Mouse (Mus musculus) MN1 (cell line): Measurements from ENCODE around the gene Rps11.
"Not testable (repeated sequence)": the region's sequence is repeated elsewhere in the genome, so short reads cannot be mapped to it uniquely, and the experiment has no call there.

ENCODE experiments used
- DNase-seq: peaks from one replicate; pipeline ENCODE4 v3.0.0-alpha.2; 2016; ENCODE audit warnings: low spot score

Rps11 gene

DNA sequence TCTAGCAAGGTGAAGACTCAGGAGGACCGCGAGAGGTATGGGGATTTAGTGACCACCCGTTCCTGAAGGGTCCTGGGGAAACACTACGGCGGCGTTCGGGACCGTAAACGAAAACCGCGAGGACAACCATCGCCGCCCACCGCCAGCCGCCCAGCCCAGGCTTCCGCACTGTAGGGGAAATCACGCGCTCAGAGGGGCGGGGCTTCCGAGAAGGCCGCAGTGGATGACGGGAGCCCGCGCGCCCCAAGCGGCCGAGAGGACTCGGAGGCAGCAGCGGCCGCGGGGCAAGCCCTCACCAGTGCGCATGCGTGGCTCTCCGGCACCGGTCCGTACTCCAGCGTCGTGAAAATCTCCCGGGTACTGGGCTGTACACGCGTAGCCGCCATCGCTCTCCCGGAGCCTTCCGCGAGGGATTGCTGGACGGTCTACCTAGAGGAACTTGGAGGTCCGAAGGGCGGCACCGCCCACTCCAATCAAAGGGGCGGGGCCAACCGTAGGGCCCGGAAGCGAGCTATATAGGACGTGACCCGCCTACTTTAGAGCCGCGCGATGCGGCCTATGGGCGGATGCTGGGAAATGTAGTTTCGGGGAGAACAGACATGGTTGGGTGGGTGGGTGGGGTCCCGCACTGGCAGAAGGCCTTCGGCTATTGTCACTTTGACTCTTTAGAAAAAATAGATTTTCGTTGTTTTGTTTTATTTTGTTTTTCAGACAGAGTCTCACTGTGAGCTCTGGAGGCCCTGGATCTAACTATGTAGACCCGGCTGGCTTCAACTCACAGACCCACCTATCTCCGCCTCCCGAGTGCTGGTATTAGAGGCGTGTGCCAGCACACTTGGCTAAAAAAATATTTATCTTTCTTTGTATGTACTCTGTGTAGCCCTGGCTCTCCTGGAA, 30.1 kb upstream of the Rps11 start, which contains the start of the genes Pih1d1 and Aldh16a1:
TSS of gene Pih1d1 (plus strand) at position 208 of the 897 bp plus-strand sequence.
TSS of gene Aldh16a1 (minus strand) at position 489 of the 897 bp plus-strand sequence.
- DNase-seq: peak; percentile 95

DNA sequence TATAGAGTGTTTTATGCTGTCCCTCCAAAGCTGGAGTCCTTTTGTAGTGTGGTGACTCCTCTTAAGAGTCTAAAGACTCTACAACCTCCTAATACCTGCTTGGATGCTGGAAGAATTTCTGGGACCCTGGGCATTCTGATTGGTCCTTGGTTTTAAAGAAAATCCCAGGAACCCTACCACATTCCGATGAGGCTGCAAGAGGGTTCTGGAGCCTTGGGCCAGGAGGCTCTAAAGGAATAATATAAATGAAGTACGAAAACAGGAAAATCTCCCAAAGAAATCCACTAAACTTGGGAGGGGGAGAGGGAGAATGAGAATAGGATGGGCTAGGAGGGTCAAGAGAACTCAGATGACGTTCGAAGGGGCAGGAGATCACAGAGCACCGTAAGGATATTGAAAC, 29.3 kb upstream of the Rps11 start:
- no peak for DNase-seq

DNA sequence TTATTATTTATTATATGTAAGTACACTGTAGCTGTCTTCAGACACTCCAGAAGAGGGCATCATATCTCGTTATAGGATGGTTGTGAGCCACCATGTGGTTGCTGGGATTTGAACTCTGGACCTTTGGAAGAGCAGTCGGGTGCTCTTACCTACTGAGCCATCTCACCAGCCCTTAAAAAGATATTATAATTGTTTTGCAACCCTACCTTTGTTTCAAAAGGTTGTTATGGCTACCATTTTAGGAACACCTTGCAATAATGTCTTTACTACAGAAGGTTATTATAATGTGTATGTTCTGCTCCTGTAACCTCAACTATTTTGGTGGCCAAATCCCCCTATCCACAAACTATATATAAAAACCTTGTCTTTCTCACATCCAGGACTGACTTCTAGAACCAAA, 28.8 kb upstream of the Rps11 start:
- DNase-seq: not testable (repeated sequence)

DNA sequence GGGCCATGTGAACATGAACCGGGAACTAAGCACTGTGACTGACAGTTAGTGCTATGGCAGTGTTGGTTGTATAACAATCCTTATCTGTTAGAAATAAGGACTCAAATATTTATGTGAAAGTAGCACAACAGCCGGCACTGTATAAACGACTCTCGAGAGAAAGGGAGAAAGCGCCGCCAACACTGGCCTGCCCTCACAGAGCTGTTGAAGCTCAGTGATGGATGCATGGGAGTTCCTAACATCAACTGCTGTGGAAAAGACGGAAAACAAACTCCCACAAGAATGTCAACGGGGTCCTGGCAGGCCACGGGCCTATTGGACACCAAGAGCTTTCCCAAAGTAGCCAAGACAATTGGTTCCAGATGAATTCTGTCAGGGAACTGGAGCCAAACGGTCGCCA, 27.1 kb upstream of the Rps11 start:
- no peak for DNase-seq

DNA sequence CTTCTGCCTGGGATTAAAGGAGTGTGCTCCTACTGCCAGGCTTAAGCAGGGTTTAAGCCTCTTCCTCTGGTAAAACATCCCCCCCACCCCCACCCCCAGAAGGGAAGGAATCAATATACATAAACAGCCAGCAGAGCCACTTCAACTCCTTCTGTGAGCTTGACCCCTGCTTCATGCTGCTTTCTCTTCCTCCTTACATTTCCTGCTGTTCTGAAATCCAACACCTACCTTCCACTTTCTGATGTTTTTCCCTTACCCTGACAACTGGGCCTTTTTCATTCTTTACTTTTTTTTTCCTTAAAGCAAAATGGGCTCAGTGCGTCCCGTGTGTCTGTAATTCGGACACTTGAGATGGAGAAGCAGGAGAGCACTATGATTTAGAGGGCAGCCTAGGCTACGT, 26.1 kb upstream of the Rps11 start:
- DNase-seq: no peak

DNA sequence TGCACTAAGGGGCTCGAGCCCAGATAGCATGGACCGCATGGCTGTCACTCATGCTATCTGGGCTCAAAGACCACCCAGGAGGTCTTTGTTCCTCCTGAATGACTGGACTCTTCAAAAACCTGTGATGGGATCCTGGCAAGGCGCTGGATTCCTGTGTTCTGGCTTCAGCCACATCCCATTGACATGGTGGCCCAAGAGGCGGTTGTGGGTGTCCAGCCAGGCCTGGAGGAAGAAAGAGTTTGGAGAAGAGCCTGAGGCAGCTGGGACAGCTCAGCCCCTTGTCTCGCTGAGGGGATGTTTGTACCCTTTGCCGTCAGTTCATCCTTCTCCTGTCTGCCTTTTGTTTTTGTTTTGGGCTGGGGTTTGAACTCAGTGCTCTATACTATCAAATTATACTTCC, 25.3 kb upstream of the Rps11 start:
- no peak for DNase-seq

DNA sequence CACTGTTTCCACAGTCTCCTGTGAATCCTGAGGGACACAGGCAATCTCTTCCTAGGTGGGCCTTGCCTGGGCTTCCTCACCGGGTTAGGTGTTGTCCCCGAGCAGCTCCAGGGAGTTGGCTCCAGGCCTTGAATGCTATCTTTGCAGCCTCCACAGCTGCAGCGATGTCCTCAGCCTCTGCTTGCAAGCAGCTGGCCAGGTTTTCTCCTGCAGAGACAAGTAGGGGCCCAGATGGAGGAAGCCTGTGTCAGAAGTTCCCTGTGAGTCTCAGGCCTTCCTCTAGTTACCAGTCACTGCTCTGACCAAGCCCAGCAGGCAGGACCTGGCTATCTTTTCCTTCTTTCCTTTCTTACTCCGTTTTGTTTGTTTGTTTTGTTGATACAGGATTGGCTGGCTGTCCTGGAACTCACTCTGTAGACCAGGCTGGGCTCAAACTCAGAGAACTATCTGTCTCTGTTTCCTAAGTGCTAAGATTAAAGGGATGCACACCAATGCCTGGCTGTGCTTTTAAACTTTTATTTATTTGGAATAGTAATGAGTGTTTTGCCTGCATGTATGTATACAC, 24.4 kb upstream of the Rps11 start:
- no peak for DNase-seq

DNA sequence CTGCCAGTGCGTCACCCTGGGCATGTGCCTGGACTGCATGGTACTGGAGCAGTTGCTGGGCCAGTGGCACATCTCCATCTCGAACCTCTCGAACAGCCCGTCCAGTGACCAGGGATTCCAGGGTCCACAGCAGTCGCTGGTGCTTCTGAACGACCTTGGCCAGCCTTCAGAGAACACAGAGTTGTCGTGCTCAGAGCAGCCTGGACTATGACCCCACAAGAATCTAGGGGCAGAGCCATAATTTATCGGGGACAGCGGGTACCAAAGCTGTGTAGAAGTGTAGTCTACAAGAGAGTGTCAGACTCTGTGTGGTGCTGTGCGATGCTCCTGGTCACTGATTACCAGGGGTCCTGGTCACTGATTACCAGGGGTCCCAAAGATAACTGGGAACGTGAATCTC, 23.7 kb upstream of the Rps11 start:
- no peak for DNase-seq

DNA sequence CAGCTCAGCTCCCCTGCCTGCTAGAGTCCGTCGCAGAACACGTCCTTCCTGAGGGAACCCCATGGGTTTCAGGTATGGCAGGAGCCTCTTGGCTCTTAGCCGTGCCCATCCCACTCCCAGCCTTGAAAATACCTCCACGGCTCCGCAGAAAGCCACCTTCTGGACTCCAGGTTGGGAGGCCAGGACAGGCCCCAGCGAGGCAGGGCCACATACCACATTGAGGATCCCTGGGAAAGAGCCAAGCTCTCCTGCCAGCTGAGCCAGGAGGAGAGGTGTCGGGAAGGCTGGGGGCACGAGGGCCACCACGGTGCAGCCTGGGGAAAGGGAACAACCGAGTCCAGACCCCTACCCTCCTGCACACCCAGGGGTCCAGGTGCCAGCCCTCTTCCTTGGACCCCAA, 23.0 kb upstream of the Rps11 start:
- no peak for DNase-seq

DNA sequence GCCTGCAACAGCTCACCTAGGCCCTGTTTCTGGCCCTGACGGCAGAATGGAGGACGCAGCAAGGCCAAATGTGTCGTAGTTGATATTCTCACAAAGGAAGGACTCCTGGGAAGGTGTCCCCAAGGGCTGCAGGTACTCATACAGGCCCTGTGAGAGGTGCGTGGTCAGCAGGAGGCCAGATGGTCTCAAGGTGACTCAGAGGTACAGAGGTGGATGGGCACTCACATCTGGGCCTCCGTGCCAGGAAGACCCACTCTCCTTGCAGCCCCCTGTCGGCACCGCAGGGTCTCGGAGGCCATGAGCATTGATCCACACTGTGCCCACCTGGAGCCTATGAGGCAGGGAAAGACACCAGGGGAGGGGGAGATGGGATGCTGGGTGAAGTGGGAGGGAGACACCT, 21.2 kb upstream of the Rps11 start:
- DNase-seq: no peak

DNA sequence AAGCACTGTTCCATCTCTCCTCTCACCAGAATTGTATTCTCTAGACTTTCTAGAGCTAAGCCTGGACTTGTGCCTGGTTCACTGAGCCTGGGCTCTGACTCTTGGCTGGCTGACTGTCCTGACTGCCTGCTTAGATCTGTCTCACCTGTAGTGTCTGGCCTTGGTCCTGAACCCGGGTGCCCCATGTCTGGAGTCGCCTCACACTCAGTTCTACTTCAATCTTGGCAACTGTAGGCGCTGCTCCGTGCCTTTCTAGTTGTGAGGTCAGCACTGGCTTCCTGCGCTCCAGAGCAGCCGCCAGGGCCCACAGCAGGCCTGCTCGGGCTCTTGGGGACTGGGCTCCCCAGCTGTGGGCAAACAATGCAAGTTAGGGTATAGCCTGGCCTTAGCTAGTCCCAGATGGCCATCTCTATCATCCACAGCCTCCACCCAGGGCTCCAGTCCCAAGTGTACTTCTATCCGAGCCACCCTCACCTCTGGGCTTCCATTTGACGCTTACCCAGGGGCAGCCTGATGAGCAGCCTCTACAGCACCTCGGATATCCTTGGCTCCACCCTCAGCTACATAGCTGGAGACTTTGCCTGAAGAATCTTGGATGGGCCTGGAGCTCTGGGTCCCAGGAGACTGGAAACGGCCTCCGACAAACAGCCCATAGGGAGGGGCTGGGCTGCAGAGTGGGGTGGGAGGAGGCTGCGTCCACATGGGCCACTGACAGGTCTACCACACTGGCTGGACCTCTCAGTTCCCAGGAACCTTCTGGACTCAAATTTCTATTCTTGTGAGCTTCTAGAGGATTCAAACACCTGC, 20.3 kb upstream of the Rps11 start:
- no peak for DNase-seq

DNA sequence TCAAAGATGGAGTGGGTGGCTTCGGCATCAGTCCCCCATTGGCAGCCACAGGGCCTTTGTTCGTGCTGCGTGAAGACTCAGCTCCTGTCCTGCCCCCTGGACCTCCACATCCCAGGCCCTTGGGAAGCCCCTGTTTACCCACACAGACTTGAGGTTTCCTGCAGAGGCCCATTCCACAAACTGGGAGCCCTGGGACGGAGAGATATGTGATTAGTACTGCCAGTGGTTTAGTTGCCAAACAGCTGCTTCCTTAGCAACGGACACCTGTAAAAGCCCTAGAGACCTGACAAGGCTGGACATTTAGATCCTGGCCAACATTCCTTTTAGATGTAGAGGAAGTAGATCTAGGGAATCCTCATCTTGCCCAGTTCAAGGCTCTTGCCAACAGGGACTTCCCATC, 17.7 kb upstream of the Rps11 start:
- no peak for DNase-seq

DNA sequence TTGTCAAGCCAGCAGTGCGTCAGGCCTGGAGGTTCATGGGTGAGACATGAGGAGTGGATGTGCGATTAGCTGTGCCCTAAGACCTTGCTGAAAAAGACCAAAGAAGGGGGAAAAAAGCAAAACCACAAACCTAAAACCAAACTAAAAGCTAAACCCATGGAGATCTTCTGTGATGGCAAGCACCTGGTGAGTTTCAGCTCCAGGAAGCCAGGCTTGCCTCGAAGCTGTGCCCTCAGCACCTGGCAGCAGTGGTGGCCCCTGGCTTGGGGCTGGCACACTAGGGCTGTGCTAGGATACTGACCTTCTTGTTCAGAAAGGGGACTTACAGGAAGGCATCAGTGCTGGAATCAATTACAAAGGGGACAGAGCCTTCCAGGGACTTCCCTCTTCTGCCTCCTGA, 17.1 kb upstream of the Rps11 start:
- no peak for DNase-seq

DNA sequence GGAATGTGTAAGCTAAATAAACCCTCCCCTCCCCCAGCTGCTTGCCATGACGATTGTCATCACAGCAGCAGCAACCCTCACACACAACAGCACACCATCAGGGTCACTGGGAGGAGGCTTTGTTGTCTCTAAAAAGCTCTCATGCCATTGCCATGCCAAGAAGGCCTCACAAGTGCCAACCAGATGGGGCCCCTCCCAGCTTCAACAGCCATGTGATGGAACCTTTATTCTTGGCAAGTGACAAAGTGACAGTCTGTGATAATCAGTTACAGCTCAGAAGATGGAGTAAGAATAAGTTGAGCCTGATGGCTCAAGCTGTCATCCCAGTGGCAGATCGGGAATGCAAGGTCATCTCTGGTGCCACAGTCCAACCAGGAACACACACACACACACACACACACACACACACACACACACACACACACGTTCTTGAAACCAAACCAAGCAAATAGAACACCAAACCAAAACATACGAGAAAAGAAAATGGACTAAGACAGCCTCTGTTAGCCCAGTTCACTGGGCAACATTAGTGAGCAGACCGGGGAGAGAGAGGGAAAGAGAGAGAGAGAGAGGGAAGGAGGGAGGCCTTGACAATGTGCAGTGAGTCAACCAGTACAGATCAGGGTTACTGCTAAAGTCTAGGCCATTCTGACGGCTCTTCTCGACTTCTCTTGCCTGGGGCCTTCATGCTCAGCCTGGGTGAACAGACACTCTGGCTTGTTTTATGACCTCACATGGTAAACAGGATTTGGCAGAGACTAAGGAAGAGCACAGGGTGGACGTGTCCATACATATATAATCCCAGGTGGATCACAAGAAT, 15.9 kb upstream of the Rps11 start:
- DNase-seq: no peak

DNA sequence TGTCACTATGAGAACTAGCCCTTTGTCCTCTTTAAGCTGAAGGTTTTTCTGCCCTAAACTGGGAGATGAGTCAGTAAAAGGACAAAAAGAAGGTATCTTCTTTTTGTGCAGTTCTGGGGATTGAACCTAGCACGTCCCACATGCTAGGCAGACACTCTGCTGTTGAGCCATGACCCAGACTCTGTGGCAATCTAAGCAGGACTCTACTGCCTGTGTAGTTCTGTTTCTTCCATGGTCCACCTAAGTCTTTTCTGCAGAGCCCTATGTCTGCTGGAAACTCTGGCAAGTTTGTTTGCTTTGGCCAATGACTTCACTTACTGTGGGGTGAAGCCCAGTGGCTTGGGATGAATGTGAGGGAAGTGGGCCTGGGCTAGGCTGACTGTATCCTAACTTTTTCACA, 14.2 kb upstream of the Rps11 start:
- DNase-seq: no peak

DNA sequence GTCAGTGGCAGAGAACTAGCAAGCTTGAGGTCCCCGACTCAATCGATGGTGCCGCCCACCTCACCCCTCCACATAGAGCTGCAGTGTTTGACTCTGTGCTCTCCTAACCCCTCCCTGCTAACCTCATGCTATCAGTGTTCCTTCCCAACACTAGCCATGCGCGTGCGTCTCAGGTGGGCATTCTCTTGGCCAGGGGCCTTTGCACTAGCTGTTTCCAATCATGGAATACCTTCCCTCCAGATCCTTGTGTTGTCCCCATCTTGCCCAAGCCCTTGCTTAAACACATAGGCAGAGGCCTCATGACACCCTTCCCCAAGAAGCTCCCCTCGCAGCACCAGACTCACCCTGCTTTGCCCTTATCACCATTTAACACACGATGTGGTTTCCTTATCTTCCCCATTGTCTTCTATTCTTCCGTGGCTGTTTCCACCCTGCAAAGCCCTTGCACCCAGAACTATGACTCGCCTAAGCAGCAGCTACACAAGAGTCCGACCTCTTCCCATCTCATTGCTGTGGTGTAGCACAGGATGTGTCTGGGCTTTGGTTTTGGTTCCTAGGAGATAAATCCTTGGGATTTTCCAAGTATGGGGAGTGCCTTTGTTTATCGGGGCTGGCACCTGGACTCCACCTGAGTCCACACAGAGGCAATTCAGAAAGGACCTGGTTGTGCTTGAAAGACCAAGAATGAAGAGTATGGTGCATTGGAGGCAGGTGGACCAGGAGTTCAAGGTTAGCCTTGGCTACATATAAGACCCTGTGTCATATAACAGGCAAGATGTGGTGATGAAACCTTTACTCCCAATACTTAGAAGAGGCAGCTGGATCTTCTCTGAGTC, 13.2 kb upstream of the Rps11 start:
- no peak for DNase-seq

DNA sequence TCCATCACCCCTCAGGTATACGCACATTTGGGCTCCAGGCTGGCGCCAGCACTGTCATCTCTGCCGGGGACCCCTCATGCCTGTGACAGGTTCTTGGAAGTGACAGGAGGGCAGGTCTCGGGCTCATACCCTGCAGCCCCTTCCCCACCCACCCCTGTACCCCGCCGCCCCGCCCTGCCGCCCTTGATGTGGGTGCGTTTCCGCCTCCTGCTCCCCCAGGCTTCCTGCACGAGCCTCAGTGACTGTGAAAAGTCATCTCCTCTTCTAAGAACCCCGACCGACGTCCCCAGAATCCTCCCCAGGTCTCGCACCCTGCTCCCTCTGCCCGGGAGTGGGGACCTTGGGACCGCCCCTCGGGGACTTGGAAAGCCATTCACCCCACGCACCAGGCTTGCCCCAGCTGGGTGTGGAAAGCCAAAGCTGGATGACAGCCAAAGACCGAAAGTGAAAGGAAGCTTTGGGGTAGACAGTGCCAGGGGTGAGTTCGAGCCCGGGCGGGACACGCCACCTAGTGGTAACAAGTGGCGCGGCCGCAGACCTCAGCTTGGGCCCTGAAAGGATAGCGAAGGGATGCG, 11.8 kb upstream of the Rps11 start, which contains the start of the genes Gm45713 and Flt3l:
TSS of gene Gm45713 (minus strand) at position 239 of the 575 bp plus-strand sequence.
TSS of gene Flt3l (minus strand) at position 440 of the 575 bp plus-strand sequence.
- peak; percentile 90 for DNase-seq

DNA sequence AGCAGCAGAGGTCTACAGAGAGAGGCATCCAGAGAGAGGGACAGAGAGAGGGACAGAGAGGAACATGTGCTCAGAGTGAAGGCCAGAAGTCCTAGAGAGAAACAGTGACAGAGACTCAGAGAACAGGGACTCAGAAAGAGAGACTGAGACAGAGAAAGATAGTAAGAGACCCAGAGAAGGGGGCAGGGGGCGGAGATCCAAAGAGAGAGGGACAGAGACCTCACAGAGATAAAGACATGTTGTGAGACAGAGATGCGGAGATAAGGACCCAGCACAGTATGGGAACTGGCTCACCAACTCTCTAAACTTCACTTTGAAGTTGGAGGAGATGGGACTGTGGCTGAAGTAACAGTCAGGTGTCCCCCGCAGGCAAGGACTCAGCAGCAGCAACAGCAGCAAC, 11.1 kb upstream of the Rps11 start:
- DNase-seq: no peak

DNA sequence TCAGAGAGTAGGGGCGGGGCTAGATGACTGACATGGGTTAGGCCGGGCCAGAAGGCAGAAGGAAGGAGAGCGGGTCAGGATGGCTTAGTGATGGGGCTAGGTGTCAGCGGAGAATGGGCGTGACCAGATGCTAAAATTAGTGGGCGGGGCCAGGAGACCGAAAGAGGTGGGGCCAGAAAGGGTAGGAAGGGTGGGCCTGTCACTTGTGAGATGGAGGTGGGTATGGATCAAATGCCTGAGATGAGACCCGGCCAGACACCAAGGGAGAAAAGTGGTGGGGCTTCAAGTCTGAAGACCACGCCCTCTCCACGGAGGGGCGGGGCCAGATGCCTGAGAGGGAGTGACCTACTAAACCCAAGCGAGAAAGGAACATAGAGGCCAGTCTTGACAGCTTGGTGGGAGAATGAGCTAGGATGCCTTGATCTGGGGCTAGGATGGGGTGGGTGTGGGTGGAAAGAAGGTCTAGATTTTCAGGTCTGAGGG, 10.3 kb upstream of the Rps11 start:
- DNase-seq: no peak

DNA sequence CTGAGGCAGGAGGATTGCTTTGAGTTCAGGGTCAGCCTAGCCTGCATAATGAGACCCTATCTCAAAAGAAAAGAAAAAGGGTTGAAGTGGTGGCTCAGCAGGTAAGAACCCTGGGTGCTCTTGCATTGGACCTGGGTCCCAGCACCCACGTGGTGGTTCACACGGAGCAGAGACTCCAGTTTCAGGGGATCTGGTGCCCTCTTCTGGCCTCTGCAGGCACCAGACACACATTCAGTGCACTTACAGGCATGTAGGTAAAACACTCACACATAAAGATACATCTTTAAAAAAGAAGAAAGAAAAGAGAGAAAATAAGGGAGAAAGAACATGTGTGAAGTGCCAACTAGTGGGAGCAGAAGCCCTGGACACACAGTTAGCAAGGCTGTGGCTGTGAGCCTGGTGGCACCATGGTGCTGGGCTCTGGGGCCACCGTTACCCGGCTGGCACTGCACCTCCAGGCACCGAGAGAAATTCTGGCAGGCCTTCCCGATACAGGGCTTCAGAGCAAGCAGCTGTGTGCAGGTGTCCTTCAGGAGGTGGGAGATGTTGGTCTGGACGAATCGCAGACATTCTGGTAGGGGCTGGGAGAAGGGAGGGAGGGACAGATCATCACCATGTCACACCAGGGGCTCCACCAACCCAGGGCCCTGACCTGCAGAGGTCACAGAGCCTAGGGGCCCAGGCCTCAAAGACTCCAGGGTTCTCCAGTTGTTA, 9.4 kb upstream of the Rps11 start:
- DNase-seq: no peak
